In genomic region chr7:97696506-97697254, GRCm38 (mm10) we compare ENCODE assay signal across 8 mouse cellular contexts. TPM values are rescaled to one million over a fixed set of nuclear protein-coding genes. Genes with fewer than 3 reads are reported as not detected.
DNase-seq lines count a peak whose midpoint lies in the region; ATAC-seq and TF ChIP-seq lines count a peak whose summit lies in the region.

Gene Clns1a, plus strand, starts transcription at chr7:97696634.

- H3K4me1 ChIP-seq in cortical plate, adult 2 months (ENCODE audit: control insufficient read depth, insufficient read depth, low read length), result no peaks in the 10 kb centered on the region

- peak; percentile 72 for TF ChIP-seq POLR2A in cortical plate, adult 2 months (IDR thresholded peaks at IDR 0.05; ENCODE audit: extremely low read depth, insufficient read depth, low read length)

- TF ChIP-seq CTCF in cortical plate, adult 2 months (IDR thresholded peaks at IDR 0.05; ENCODE audit: extremely low read depth, insufficient read depth, low read length), result no peak

- DNase-seq in gastrocnemius, postnatal 10 days, result peak; percentile 95
- DNase-seq in induced T-regulatory cell, adult 2 months (ENCODE audit: low read depth), result peak; percentile 94
- DNase-seq in left cerebral cortex, adult 9 months (ENCODE audit: low spot score in 2 of 2), result peak; percentile 82 to 95
- peak; percentile 95 for DNase-seq in right cerebral cortex, postnatal 14 days
- DNase-seq in urinary bladder, postnatal 36 days (ENCODE audit: low spot score in 2 of 2), result peak; percentile 84 to 92

- peak; percentile 97 for ATAC-seq in activated CD4-positive, CD25-positive, alpha-beta regulatory T cell, adult 4 months
- peak; percentile 98 for ATAC-seq in megakaryocyte progenitor cell, adult 5-6 weeks (replicated peaks; ENCODE audit: poor library complexity)

- peak within 1 kb of the TSS; percentile 6; the same call in 1 of the 2 replicates for H3K27ac ChIP-seq in cortical plate, adult 2 months (ENCODE audit: insufficient read depth, low read length)

- peak within 1 kb of the TSS; percentile 64 for H3K4me3 ChIP-seq in cortical plate, adult 2 months (ENCODE audit: insufficient read depth, low read length)

RNA-seq across cellular contexts. Expression of gene Clns1a, which starts in this region (rescaled TPM):
- 100 to 1,000 TPM in 1 of 2 experiments, 10 to 100 TPM in 1; 95.1 to 104 TPM for polyA plus RNA-seq in activated CD4-positive, CD25-positive, alpha-beta regulatory T cell, adult 4 months (2017; shearing (Covaris generic))
- polyA plus RNA-seq in cortical plate, adult 2 months (2012; rRNA removed), result 86.9 and 90.4 TPM in 2 replicates
- total RNA-seq in gastrocnemius, postnatal 10 days (2021), result 10 to 100 TPM; 43.3 to 46.5 TPM
- total RNA-seq in megakaryocyte progenitor cell, adult 5-6 weeks (2015), result 165 and 166 TPM in 2 replicates
- total RNA-seq in megakaryocyte progenitor cell, adult 5-6 weeks (2017), result 163 and 168 TPM in 2 replicates

Comparison
In these comparisons a context has a peak if more than half of its experiments do, and no peak if none do; other contexts are left out.
1. Peak in every context shown above with its lines: DNase-seq, ATAC-seq, H3K4me3 ChIP-seq and H3K27ac ChIP-seq.